Mouse (Mus musculus) gastrocnemius, adult 8-10 months (tissue): ENCODE measurements around the gene Ccdc191. TPM values are rescaled to one million over a fixed set of nuclear protein-coding genes. Genes with fewer than 3 reads are reported as not detected.

ENCODE experiments used
- DNase-seq, 2 experiments: peaks; one replicate each; pipeline ENCODE4 v3.0.0; 2022; ENCODE audit warnings: low spot score in 2 of 2
- total RNA-seq, 4 experiments: library from RNA; stranded (reverse); gene quantifications; 2 replicates each; pipeline ENCODE4 v1.2.4; 2022

The Ccdc191 gene
- total RNA-seq, 4 experiments from 2014 or later: 1.1 to 2.1 (median 1.4) TPM

- DNase-seq: no peak
These were observed 41.9 kb downstream of the Ccdc191 start for GRCm38 (mm10) chr16:43931502-43931901.

GRCm38 (mm10) chr16:43932319-43932718 is 42.7 kb downstream of the Ccdc191 start:
- DNase-seq: no peak

GRCm38 (mm10) chr16:43933041-43933440 is 43.4 kb downstream of the Ccdc191 start:
- DNase-seq: no peak

- no peak for DNase-seq
These were observed 45.3 kb downstream of the Ccdc191 start for GRCm38 (mm10) chr16:43934856-43935255.

GRCm38 (mm10) chr16:43935367-43935766 is 45.8 kb downstream of the Ccdc191 start:
- DNase-seq: no peak

GRCm38 (mm10) chr16:43935892-43936291 is 46.3 kb downstream of the Ccdc191 start:
- no peak for DNase-seq

GRCm38 (mm10) chr16:43940846-43941245 is 51.2 kb downstream of the Ccdc191 start:
- DNase-seq: no peak

- no peak for DNase-seq
These were observed 55.8 kb downstream of the Ccdc191 start for GRCm38 (mm10) chr16:43945351-43945750.

GRCm38 (mm10) chr16:43945869-43946268 is 56.3 kb downstream of the Ccdc191 start:
- no peak for DNase-seq

GRCm38 (mm10) chr16:43951591-43951990 is 62.0 kb downstream of the Ccdc191 start:
- DNase-seq: no peak

GRCm38 (mm10) chr16:43954913-43955312 is 65.3 kb downstream of the Ccdc191 start:
- DNase-seq: no peak

- no peak for DNase-seq
These were observed 68.4 kb downstream of the Ccdc191 start for GRCm38 (mm10) chr16:43958038-43958437.

GRCm38 (mm10) chr16:43963291-43963690 is 73.7 kb downstream of the Ccdc191 start:
- no peak for DNase-seq

- no peak for DNase-seq
These were observed 74.2 kb downstream of the Ccdc191 start for GRCm38 (mm10) chr16:43963780-43964179.

- no peak for DNase-seq
These were observed 76.3 kb downstream of the Ccdc191 start for GRCm38 (mm10) chr16:43965781-43966389.

GRCm38 (mm10) chr16:43970426-43970825 is 80.8 kb downstream of the Ccdc191 start:
- DNase-seq: no peak

- DNase-seq: no peak
These were observed 81.6 kb downstream of the Ccdc191 start for GRCm38 (mm10) chr16:43971189-43971588.

- DNase-seq: no peak
These were observed 82.1 kb downstream of the Ccdc191 start for GRCm38 (mm10) chr16:43971741-43972140.

GRCm38 (mm10) chr16:43972391-43972790 is 82.8 kb downstream of the Ccdc191 start:
- DNase-seq: no peak

GRCm38 (mm10) chr16:43973147-43973546 is 83.5 kb downstream of the Ccdc191 start:
- no peak for DNase-seq

- peak; percentile 19 to 27 for DNase-seq
These were observed 84.1 kb downstream of the Ccdc191 start for GRCm38 (mm10) chr16:43973606-43974220.

- no peak for DNase-seq
These were observed 89.4 kb downstream of the Ccdc191 start for GRCm38 (mm10) chr16:43979010-43979327.

- DNase-seq: no peak
These were observed 89.9 kb downstream of the Ccdc191 start, which contains the start of gene Zdhhc23 for GRCm38 (mm10) chr16:43979328-43980109. TSS of gene Zdhhc23 (minus strand) at chr16:43979791.
